Mouse (Mus musculus) intestine, embryonic 14.5 days (tissue): ENCODE data around the gene Hhat. TPM values are rescaled to one million over a fixed set of nuclear protein-coding genes. Genes with fewer than 3 reads are reported as not detected.

Source experiments
- ATAC-seq: fragments of 200-750 bp; cut with Nextera tagmentation; replicated peaks from 2 replicates; pipeline ENCODE4 v1.8.0; 2017; ENCODE audit warnings: low read depth, moderate number of reproducible peaks, moderate TSS enrichment, moderate library complexity; ENCODE audit not compliant: low FRiP score, low TSS enrichment
- DNase-seq: peaks from one replicate; pipeline ENCODE4 v3.0.0-alpha.2; 2018; ENCODE audit warnings: low spot score
- H3K27ac ChIP-seq: fragments of 300-500 bp; sonication (generic); 2 replicates; pipeline ENCODE4 v1.5.1; 2014; ENCODE audit warnings: low read depth, mild to moderate bottlenecking, control low read depth
- H3K27me3 ChIP-seq: fragments of 300-500 bp; sonication (generic); replicated peaks from 2 replicates; pipeline ENCODE4 v1.6.1; 2014; ENCODE audit warnings: low read length, control low read depth; ENCODE audit not compliant: control insufficient read depth, insufficient read depth
- H3K36me3 ChIP-seq: fragments of 300-500 bp; sonication (generic); 2 replicates; pipeline ENCODE4 v1.6.1; 2014; ENCODE audit warnings: low read length, control low read depth; ENCODE audit not compliant: control insufficient read depth, insufficient read depth
- H3K4me1 ChIP-seq: fragments of 300-500 bp; sonication (generic); replicated peaks from 2 replicates; pipeline ENCODE4 v1.6.1; 2014; ENCODE audit warnings: low read length, control low read depth, mixed read lengths; ENCODE audit not compliant: control insufficient read depth, insufficient read depth
- H3K4me2 ChIP-seq: fragments of 300-500 bp; sonication (generic); 2 replicates; pipeline ENCODE4 v1.6.1; 2014; ENCODE audit warnings: low read length
- H3K4me3 ChIP-seq: fragments of 300-500 bp; sonication (generic); 2 replicates; pipeline ENCODE4 v1.5.1; 2014; ENCODE audit warnings: low read depth, low read length, control low read depth, mixed read lengths
- H3K9ac ChIP-seq: fragments of 300-500 bp; sonication (generic); 2 replicates; pipeline ENCODE4 v1.6.1; 2014; ENCODE audit warnings: mild to moderate bottlenecking, low read length
- H3K9me3 ChIP-seq: fragments of 300-500 bp; sonication (generic); 2 replicates; pipeline ENCODE4 v1.6.1; 2016; ENCODE audit warnings: low read length, control low read depth; ENCODE audit not compliant: control insufficient read depth
- WGBS: fragments of 180-500 bp; shearing (Covaris S2); extraction: QIAGEN DNeasy Blood & Tissue Kit; methylation state at CpG from one replicate; pipeline ENCODE4 v1.1.7; 2014; 5-methylcytosine and 5-hydroxymethylcytosine counted together
- polyA plus RNA-seq: library from polyadenylated mRNA; unstranded; fragments of >200 nt; fragmentation: Nextera tagmentation; extraction: Ambion mirVana; gene quantifications from 2 replicates; pipeline ENCODE4 v1.2.1, GENCODE M21; 2014

The Hhat gene
- polyA plus RNA-seq, 1 experiment from 2014 or later = 14.1 TPM

- Histone ChIP-seq H3K4me3 (no peak overlapping the region), H3K27me3 (no peaks in the 10 kb centered on the region), H3K36me3 (no peaks in the 10 kb centered on the region), H3K27ac (no peak overlapping the region), H3K9me3 (no peaks in the 10 kb centered on the region; the same call in 1 of the 2 replicates), H3K9ac (no peak overlapping the region), H3K4me1 (no peaks in the 10 kb centered on the region), H3K4me2 (no peak overlapping the region)
- 78% methylated on average over 8 of the region's 8 CpGs for WGBS
- no peak for ATAC-seq
- no peak for DNase-seq
Measured at GRCm38 (mm10) chr1:192700339-192701073, 70.5 kb downstream of the Hhat start.

- Histone ChIP-seq H3K27me3 (no peaks in the 10 kb centered on the region), H3K27ac (no peak overlapping the region), H3K9me3 (no peaks in the 10 kb centered on the region), H3K4me1 (no peaks in the 10 kb centered on the region), H3K4me2 (no peak overlapping the region), H3K9ac (no peak overlapping the region), H3K36me3 (no peaks in the 10 kb centered on the region), H3K4me3 (no peak overlapping the region)
- no peak for DNase-seq
- no peak for ATAC-seq
Measured at GRCm38 (mm10) chr1:192699101-192699500, 71.9 kb downstream of the Hhat start.

GRCm38 (mm10) chr1:192696371-192696863 is 74.6 kb downstream of the Hhat start:
- Histone ChIP-seq H3K9me3 (no peaks in the 10 kb centered on the region), H3K4me3 (no peak overlapping the region), H3K4me1 (no peaks in the 10 kb centered on the region), H3K4me2 (no peak overlapping the region), H3K36me3 (no peaks in the 10 kb centered on the region), H3K27me3 (no peaks in the 10 kb centered on the region), H3K27ac (no peak overlapping the region), H3K9ac (no peak overlapping the region)
- ATAC-seq (no peak), DNase-seq (no peak)
- WGBS = 91% methylated on average over 1 of the region's 1 CpGs

GRCm38 (mm10) chr1:192693644-192694043 is 77.4 kb downstream of the Hhat start:
- ATAC-seq (no peak), DNase-seq (no peak)
- H3K36me3 ChIP-seq = no peaks in the 10 kb centered on the region
- H3K4me2 ChIP-seq = no peak overlapping the region
- no peak overlapping the region for H3K27ac ChIP-seq
- no peaks in the 10 kb centered on the region for H3K9me3 ChIP-seq
- no peaks in the 10 kb centered on the region for H3K27me3 ChIP-seq
- H3K9ac ChIP-seq = no peak overlapping the region
- H3K4me3 ChIP-seq = no peak overlapping the region
- no peaks in the 10 kb centered on the region for H3K4me1 ChIP-seq
- 94% methylated on average over 10 of the region's 10 CpGs for WGBS

- H3K4me1 ChIP-seq = no peaks in the 10 kb centered on the region
- no peaks in the 10 kb centered on the region for H3K9me3 ChIP-seq
- no peak for ATAC-seq
- no peak overlapping the region for H3K9ac ChIP-seq
- H3K27me3 ChIP-seq = no peaks in the 10 kb centered on the region
- no peak overlapping the region for H3K27ac ChIP-seq
- DNase-seq = no peak
- H3K4me2 ChIP-seq = no peak overlapping the region
- H3K36me3 ChIP-seq = no peaks in the 10 kb centered on the region
- no peak overlapping the region for H3K4me3 ChIP-seq
- WGBS = 82% methylated on average over 7 of the region's 7 CpGs
Measured at GRCm38 (mm10) chr1:192692982-192693381, 78.0 kb downstream of the Hhat start.

- Histone ChIP-seq H3K4me2 (no peak overlapping the region), H3K36me3 (no peaks in the 10 kb centered on the region), H3K4me1 (no peaks in the 10 kb centered on the region), H3K27ac (no peak overlapping the region), H3K9ac (no peak overlapping the region), H3K4me3 (no peak overlapping the region), H3K9me3 (no peaks in the 10 kb centered on the region), H3K27me3 (no peaks in the 10 kb centered on the region)
- WGBS = 91% methylated on average over 4 of the region's 4 CpGs
- DNase-seq = no peak
- no peak for ATAC-seq
Measured at GRCm38 (mm10) chr1:192682219-192682951, 88.6 kb downstream of the Hhat start.

- peaks cover 5% of the 10 kb centered on the region; the same call in 1 of the 2 replicates for H3K9me3 ChIP-seq
- ATAC-seq = no peak
Measured at GRCm38 (mm10) chr1:192677236-192677635, 93.8 kb downstream of the Hhat start.

GRCm38 (mm10) chr1:192663608-192664007 is 107.4 kb downstream of the Hhat start:
- no peaks in the 10 kb centered on the region for H3K4me1 ChIP-seq
- 0 out of 2 replicates have a peak, but pooled peaks cover 3% of the 10 kb centered on the region for H3K9me3 ChIP-seq

More at GRCm38 (mm10) chr1:192677236-192677635, 93.8 kb downstream of the Hhat start:
- Histone ChIP-seq H3K36me3 (no peaks in the 10 kb centered on the region), H3K27ac (no peak overlapping the region), H3K9ac (no peak overlapping the region), H3K27me3 (no peaks in the 10 kb centered on the region), H3K4me2 (no peak overlapping the region), H3K4me1 (no peaks in the 10 kb centered on the region), H3K4me3 (no peak overlapping the region)
- no peak for DNase-seq
- 77% methylated on average over 5 of the region's 5 CpGs for WGBS

More at GRCm38 (mm10) chr1:192663608-192664007, 107.4 kb downstream of the Hhat start:
- no peak overlapping the region for H3K9ac ChIP-seq
- no peak overlapping the region for H3K27ac ChIP-seq
- H3K27me3 ChIP-seq = no peaks in the 10 kb centered on the region
- H3K36me3 ChIP-seq = 0 out of 2 replicates have a peak, but pooled peaks cover 4% of the 10 kb centered on the region
- no peak overlapping the region for H3K4me2 ChIP-seq
- DNase-seq (no peak), ATAC-seq (no peak)
- 63% methylated on average over 4 of the region's 4 CpGs for WGBS
- no peak overlapping the region for H3K4me3 ChIP-seq
